Mouse (Mus musculus): ENCODE results near the gene Itpr3.

DNA sequence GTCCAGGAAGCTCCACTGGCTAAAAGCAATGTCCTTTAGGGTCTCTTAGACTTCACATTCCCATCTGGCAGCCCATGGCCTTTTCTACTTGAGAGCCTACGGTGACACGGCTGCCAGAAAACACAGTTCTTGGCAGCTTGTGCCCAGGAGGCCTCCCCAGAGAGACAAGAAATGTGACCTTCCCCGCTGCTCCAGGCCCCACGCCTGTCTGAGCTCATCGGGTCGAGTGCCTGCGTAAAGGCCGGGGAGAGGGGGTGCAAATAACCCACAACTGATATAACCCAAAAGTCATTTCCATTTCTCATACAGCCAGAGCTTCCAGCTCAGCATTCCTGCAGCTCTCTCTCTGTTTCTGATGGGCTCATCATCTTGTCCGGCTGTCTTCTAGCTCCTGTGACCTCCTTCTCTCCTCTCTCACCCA is 96.7 kb downstream of the Itpr3 start:
- TF ChIP-seq POLR2A (IDR thresholded peaks at IDR 0.05; ENCODE audit: insufficient read depth, low read depth, low read length) (no peak), CTCF (IDR thresholded peaks at IDR 0.05; ENCODE audit: insufficient read depth, low read depth, low read length) (no peak)

All from olfactory bulb, adult 2 months (tissue).